Mouse (Mus musculus) c-Kit-positive CD71-negative TER-119-negative erythroid progenitor cells, embryonic 14.5 days (primary cell): ENCODE measurements around the gene Slc35a3.

ENCODE experiments used
- DNase-seq: peaks from one replicate; pipeline ENCODE4 v3.0.0-alpha.2; 2013; ENCODE audit warnings: low read depth

Slc35a3 gene

DNA sequence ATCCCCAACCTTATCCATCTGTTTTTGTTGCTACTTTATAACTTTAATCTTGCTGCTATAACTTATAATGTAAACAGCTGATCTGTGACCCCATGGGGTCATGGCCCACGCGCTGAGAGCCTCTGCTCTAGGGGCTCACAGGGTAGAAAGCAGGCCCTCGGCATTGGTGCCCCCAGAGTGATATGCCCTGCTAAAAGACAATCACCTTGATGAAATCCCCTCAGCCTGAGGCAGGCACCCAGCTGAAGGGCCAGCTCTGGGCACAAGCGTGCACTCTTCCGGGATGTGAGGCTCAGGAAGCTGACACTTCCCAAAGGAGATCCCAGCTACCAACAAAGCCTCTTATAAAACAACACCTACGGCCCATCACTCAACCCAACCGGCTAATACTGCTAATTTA is 74.1 kb downstream of the Slc35a3 start:
- no peak for DNase-seq

GRCm38 (mm10) chr3:116637693-116638476 is 74.7 kb downstream of the Slc35a3 start:
- no peak for DNase-seq

GRCm38 (mm10) chr3:116635799-116636198 is 76.8 kb downstream of the Slc35a3 start:
- DNase-seq, result no peak

DNA sequence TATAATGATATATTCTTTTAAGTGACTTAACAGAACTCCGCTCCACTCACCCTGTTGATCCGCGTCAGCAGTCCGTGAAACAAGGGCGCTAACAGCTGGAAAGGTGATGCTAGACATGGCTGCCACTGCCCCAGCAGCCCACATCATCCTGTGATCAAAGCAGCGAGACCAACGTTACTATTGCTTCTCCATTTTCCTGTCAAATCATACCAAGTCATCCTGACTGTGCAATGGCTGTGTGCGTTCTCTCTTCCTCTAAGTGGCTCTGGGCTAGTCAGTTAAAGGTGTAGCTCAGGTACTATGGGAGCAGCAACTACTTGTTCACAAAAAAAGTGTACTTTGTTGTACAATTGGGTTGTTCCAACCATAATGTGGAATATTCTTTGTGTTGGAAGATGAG is 77.8 kb downstream of the Slc35a3 start:
- no peak for DNase-seq

DNA sequence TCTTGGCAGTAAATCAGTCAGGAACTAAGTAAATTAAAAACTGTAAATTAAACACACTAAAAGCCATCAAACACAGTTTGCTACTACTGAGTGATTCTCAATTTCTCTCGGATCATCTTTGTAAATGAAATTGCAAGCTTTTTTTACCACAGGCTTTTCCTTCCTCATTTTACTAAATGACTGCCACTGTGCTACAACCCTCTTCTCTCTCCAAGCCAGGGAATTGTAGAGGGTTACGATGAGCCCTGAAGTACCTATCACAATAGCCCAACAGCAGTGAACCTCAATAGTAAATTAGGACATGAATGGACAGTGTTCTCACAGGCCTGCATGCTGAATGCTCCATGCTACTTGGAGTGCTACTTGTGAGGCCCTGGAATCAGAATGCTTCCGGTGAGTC is 78.5 kb downstream of the Slc35a3 start:
- no peak for DNase-seq

GRCm38 (mm10) chr3:116632971-116633370 is 79.7 kb downstream of the Slc35a3 start:
- no peak for DNase-seq

DNA sequence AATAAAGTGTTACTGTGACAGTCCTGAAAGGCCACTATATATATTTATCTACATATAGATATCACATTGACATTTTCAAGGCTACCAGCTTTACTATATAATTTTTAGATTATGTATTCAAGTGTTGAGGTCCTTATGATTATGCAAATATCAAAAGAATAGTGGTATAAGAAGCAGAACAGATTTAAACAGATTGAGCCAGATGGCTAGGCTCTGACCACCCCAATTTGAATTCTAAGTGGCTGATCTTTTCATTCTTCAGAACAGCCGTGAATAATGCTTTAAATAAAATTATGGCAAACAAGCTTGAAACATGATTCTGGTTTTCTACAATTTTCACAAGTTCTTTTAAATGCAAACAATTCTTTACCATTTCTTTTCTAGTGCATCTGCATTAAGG is 81.2 kb downstream of the Slc35a3 start:
- no peak for DNase-seq

DNA sequence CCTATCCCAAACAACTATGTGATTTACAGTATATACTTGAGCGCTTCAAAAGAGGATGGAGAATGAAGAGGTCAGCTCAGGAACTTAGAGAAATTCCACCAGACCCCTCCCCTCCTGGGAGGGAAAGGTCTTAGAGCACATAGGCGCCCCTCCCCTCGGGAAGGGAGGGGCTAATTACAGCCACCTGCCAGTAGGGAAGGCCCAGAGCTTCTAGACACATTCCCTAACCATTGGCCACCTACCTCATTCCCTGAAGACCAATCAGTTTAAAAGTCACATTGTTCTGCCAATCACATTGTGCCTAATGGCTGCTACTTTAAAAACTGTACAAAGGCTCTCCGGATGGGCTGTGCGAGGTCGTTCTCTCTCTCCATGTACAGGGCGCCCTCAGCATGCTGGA is 90.0 kb downstream of the Slc35a3 start:
- DNase-seq, result no peak

GRCm38 (mm10) chr3:116620636-116621370 is 91.8 kb downstream of the Slc35a3 start:
- no peak for DNase-seq
